Mouse (Mus musculus) layer of hippocampus, postnatal 10 days (tissue): ENCODE measurements at regions not wholly inside any gene's neighbourhood (a gene's known extent, or its start where the extent isn't known, plus 50 kb on each side); places are given as distances from the start of the nearest gene placed in this dataset.

Source experiments
- DNase-seq, 2 experiments: peaks; one replicate each; pipeline ENCODE4 v3.0.0; 2021; ENCODE audit warnings: low spot score in 2 of 2

- DNase-seq: peak; percentile 88 to 89
Measured at GRCm38 (mm10) chr5:74943737-74944403, 100.7 kb downstream of the Chic2 start.

GRCm38 (mm10) chr5:74941426-74941825 is 103.1 kb downstream of the Chic2 start:
- DNase-seq: peak in 1 of 2 experiments; percentile 32

GRCm38 (mm10) chr5:74937416-74937940 is 107.1 kb downstream of the Chic2 start:
- DNase-seq: no peak

- no peak for DNase-seq
Measured at GRCm38 (mm10) chr5:74936087-74936486, 108.5 kb downstream of the Chic2 start.

- DNase-seq: no peak
Measured at GRCm38 (mm10) chr5:74935676-74936075, 108.9 kb downstream of the Chic2 start.

- DNase-seq: no peak
Measured at GRCm38 (mm10) chr5:74933276-74933675, 111.3 kb downstream of the Chic2 start.

- DNase-seq: no peak
Measured at GRCm38 (mm10) chr5:74932206-74932605, 112.4 kb downstream of the Chic2 start.

- no peak for DNase-seq
Measured at GRCm38 (mm10) chr5:74931765-74932164, 112.8 kb downstream of the Chic2 start.

GRCm38 (mm10) chr5:74927543-74927942 is 117.0 kb downstream of the Chic2 start:
- DNase-seq: no peak

GRCm38 (mm10) chr5:74925769-74926168 is 118.8 kb downstream of the Chic2 start:
- no peak for DNase-seq

- no peak for DNase-seq
Measured at GRCm38 (mm10) chr5:74924031-74924533, 120.5 kb downstream of the Chic2 start.

- DNase-seq: no peak
Measured at GRCm38 (mm10) chr5:74923337-74923736, 121.2 kb downstream of the Chic2 start.

- DNase-seq: no peak
Measured at GRCm38 (mm10) chr5:74922881-74923280, 121.7 kb downstream of the Chic2 start.

GRCm38 (mm10) chr5:74920939-74921338 is 123.6 kb downstream of the Chic2 start:
- no peak for DNase-seq

- DNase-seq: no peak
Measured at GRCm38 (mm10) chr5:74920490-74920889, 124.1 kb downstream of the Chic2 start.

- DNase-seq: no peak
Measured at GRCm38 (mm10) chr5:74905504-74906061, 139.0 kb downstream of the Chic2 start.

GRCm38 (mm10) chr5:74904927-74905503 is 139.6 kb downstream of the Chic2 start:
- DNase-seq: no peak

GRCm38 (mm10) chr5:74904327-74904726 is 140.2 kb downstream of the Chic2 start:
- no peak for DNase-seq

GRCm38 (mm10) chr5:74903711-74904110 is 140.9 kb downstream of the Chic2 start:
- no peak for DNase-seq

GRCm38 (mm10) chr5:74897133-74897532 is 147.4 kb downstream of the Chic2 start:
- DNase-seq: no peak

- DNase-seq: no peak
Measured at GRCm38 (mm10) chr5:74893276-74893675, 151.3 kb downstream of the Chic2 start.

GRCm38 (mm10) chr5:74891541-74891940 is 153.0 kb downstream of the Chic2 start:
- no peak for DNase-seq
